Mouse (Mus musculus): ENCODE results near the gene Jmjd1c.

GRCm38 (mm10) chr10:67283516-67283915 is 187.6 kb downstream of the Jmjd1c start:
- TF ChIP-seq CTCF (IDR thresholded peaks at IDR 0.05; ENCODE audit: low read depth) (no peak), EP300 (IDR thresholded peaks at IDR 0.05; ENCODE audit: low read depth) (no peak)

Measured in liver, postnatal 0 days (tissue).